Mouse (Mus musculus) neural tube, embryonic 15.5 days (tissue): Measurements from ENCODE around the gene Pitpna. TPM values are rescaled to one million over a fixed set of nuclear protein-coding genes. Genes with fewer than 3 reads are reported as not detected.

Experiments used
- ATAC-seq: fragments of 200-750 bp; cut with Nextera tagmentation; 2 replicates; pipeline ENCODE4 v1.8.0; 2017; ENCODE audit warnings: mild to moderate bottlenecking, moderate TSS enrichment, moderate library complexity; ENCODE audit not compliant: low FRiP score
- H3K27ac ChIP-seq: fragments of 300-500 bp; sonication (generic); replicated peaks from 2 replicates; pipeline ENCODE4 v1.5.1; 2015; ENCODE audit warnings: mild to moderate bottlenecking, inconsistent platforms
- H3K27me3 ChIP-seq: fragments of 300-500 bp; sonication (generic); replicated peaks from 2 replicates; pipeline ENCODE4 v1.6.1; 2015; ENCODE audit warnings: inconsistent platforms
- H3K36me3 ChIP-seq: fragments of 300-500 bp; sonication (generic); 2 replicates; pipeline ENCODE4 v1.6.1; 2015; ENCODE audit warnings: inconsistent platforms
- H3K4me1 ChIP-seq: fragments of 300-500 bp; sonication (generic); 2 replicates; pipeline ENCODE4 v1.6.1; 2015; ENCODE audit warnings: inconsistent platforms
- H3K4me2 ChIP-seq: fragments of 300-500 bp; sonication (generic); 2 replicates; pipeline ENCODE4 v1.6.1; 2015; ENCODE audit warnings: inconsistent platforms, mild to moderate bottlenecking, moderate library complexity
- H3K4me3 ChIP-seq: fragments of 300-500 bp; sonication (generic); replicated peaks from 2 replicates; pipeline ENCODE4 v1.5.1; 2015; ENCODE audit warnings: mild to moderate bottlenecking, inconsistent platforms
- H3K9ac ChIP-seq: fragments of 300-500 bp; sonication (generic); replicated peaks from 2 replicates; pipeline ENCODE4 v1.6.1; 2015; ENCODE audit warnings: mild to moderate bottlenecking, inconsistent platforms
- H3K9me3 ChIP-seq: fragments of 300-500 bp; sonication (generic); replicated peaks from 2 replicates; pipeline ENCODE4 v1.6.1; 2016; ENCODE audit warnings: inconsistent platforms
- WGBS: fragments of 180-500 bp; shearing (Covaris S2); methylation state at CpG from one replicate; pipeline ENCODE4 v1.1.7; 2015; ENCODE audit warnings: mixed read lengths; 5-methylcytosine and 5-hydroxymethylcytosine counted together
- polyA plus RNA-seq: library from polyadenylated mRNA; unstranded; fragments of >200 nt; fragmentation: Nextera tagmentation; extraction: Ambion mirVana; gene quantifications from 2 replicates; pipeline ENCODE4 v1.2.1, GENCODE M21; 2015

Pitpna gene
- 113 and 117 TPM in 2 replicates for polyA plus RNA-seq

GRCm38 (mm10) chr11:75587493-75588284 is at the start of gene Pitpna:
Gene Pitpna (plus strand): TSS chr11:75588097.
- peak within 1 kb of the TSS; percentile 85 for H3K4me2 ChIP-seq
- ATAC-seq = peak; percentile 95
- H3K9ac ChIP-seq = peak within 1 kb of the TSS; percentile 98
- H3K9me3 ChIP-seq = no peaks in the 10 kb centered on the region
- H3K27me3 ChIP-seq = no peaks in the 10 kb centered on the region
- H3K4me3 ChIP-seq = peak within 1 kb of the TSS; percentile 98
- H3K4me1 ChIP-seq = peaks cover 35% of the 10 kb centered on the region
- WGBS = 5% methylated on average over 49 of the region's 49 CpGs
- peaks cover 8% of the 10 kb centered on the region for H3K36me3 ChIP-seq
- H3K27ac ChIP-seq = peak within 1 kb of the TSS; percentile 91

DNA sequence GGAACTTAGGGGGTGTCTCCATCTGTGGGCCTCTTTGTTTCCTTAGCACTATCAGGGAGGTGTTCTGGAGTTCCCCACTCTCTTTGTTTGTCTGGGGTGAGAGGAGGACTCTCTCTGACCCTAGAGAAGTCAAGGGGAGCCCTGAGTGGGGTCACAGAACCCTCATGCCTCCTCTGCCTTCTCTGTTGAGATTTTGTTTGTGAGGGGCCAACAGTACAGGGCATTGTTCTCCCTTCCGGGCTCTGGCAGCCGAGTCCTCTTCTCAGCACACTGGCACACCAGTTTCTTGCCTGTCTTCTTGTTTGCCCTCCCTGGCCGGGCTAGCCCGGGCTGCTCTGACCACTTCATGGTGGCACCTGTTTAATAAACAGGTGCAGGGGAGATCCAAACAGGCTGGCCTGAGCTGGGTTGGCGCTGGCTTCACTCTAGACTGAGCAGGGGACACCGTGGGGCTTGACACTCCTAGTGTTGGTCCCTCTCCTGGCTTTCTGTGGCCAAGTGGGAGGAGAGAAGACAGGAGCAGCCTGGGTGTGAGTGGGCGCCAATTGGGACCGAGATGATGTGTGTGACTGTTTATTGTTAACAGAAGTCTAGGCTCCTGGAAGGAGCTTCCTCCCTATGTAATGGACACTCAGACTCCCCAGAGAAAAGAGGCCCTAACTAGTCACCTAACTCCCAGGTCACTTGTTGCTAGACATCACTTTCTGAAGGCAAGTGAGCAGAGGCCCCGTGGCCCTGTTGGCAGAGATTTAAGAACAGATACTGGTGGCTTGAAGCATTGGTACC is 49.5 kb upstream of the Pitpna start:
- H3K4me2 ChIP-seq = peak overlapping the region; percentile 20; the same call in 1 of the 2 replicates
- WGBS = 67% methylated on average over 9 of the region's 9 CpGs

GRCm38 (mm10) chr11:75538970-75539299 is 49.0 kb upstream of the Pitpna start:
- 87% methylated on average over 13 of the region's 13 CpGs for WGBS
- Histone ChIP-seq H3K27me3 (no peaks in the 10 kb centered on the region), H3K27ac (peak overlapping the region; percentile 60), H3K4me3 (no peak overlapping the region), H3K9ac (no peak overlapping the region), H3K4me2 (no peak overlapping the region), H3K4me1 (peaks cover 58% of the 10 kb centered on the region), H3K36me3 (peaks cover 3% of the 10 kb centered on the region; the same call in 1 of the 2 replicates), H3K9me3 (no peaks in the 10 kb centered on the region)
- no peak for ATAC-seq

More for the DNA sequence above, 49.5 kb upstream of the Pitpna start:
- ATAC-seq = 0 out of 2 replicates have a peak, but pooled peaks have one; percentile 6
- no peaks in the 10 kb centered on the region for H3K27me3 ChIP-seq
- H3K9me3 ChIP-seq = no peaks in the 10 kb centered on the region
- H3K9ac ChIP-seq = no peak overlapping the region
- peaks cover 64% of the 10 kb centered on the region for H3K4me1 ChIP-seq
- peak overlapping the region; percentile 60 for H3K27ac ChIP-seq
- peaks cover 3% of the 10 kb centered on the region; the same call in 1 of the 2 replicates for H3K36me3 ChIP-seq
- H3K4me3 ChIP-seq = no peak overlapping the region

- Histone ChIP-seq H3K9me3 (no peaks in the 10 kb centered on the region), H3K9ac (no peak overlapping the region), H3K4me3 (no peak overlapping the region), H3K36me3 (peaks cover 12% of the 10 kb centered on the region; the same call in 1 of the 2 replicates), H3K4me1 (peaks cover 45% of the 10 kb centered on the region), H3K27me3 (no peaks in the 10 kb centered on the region), H3K27ac (peak overlapping the region; percentile 68), H3K4me2 (no peak overlapping the region)
- 78% methylated on average over 8 of the region's 8 CpGs for WGBS
- no peak for ATAC-seq
Measured at GRCm38 (mm10) chr11:75540209-75540608, 47.7 kb upstream of the Pitpna start.

GRCm38 (mm10) chr11:75540710-75541581 is 47.0 kb upstream of the Pitpna start:
- ATAC-seq = no peak
- Histone ChIP-seq H3K9ac (no peak overlapping the region), H3K4me2 (no peak overlapping the region), H3K9me3 (no peaks in the 10 kb centered on the region), H3K4me1 (peaks cover 38% of the 10 kb centered on the region), H3K27me3 (no peaks in the 10 kb centered on the region), H3K4me3 (no peak overlapping the region), H3K27ac (peak overlapping the region; percentile 68), H3K36me3 (peaks cover 19% of the 10 kb centered on the region)
- 67% methylated on average over 19 of the region's 19 CpGs for WGBS

DNA sequence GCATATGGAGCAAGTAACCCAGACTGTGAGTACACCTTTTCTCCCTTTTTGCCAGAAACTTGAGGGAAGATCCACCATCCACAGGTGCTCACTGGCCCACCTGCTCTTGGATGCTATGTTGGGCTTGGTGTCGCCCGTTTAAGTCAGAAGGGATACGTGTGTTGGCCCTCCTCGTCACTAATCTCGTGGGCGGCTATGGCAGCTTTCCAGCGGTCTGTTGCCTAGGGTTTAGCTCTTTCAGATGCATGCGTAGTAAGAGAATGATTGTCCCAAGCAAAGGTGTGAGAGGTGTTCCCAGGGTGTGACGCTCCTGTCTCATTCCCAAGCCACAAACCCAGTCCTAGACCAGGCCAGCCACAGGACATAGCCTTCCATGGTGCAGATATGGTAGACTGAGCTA is 43.2 kb upstream of the Pitpna start:
- Histone ChIP-seq H3K4me2 (no peak overlapping the region), H3K27me3 (no peaks in the 10 kb centered on the region), H3K9ac (no peak overlapping the region), H3K9me3 (no peaks in the 10 kb centered on the region), H3K27ac (no peak overlapping the region), H3K4me1 (peaks cover 17% of the 10 kb centered on the region), H3K36me3 (peaks cover 38% of the 10 kb centered on the region), H3K4me3 (no peak overlapping the region)
- ATAC-seq = no peak
- WGBS = 87% methylated on average over 9 of the region's 9 CpGs

GRCm38 (mm10) chr11:75546057-75546456 is 41.8 kb upstream of the Pitpna start:
- H3K4me2 ChIP-seq = no peak overlapping the region
- 82% methylated on average over 4 of the region's 4 CpGs for WGBS
- H3K4me3 ChIP-seq = no peak overlapping the region
- peaks cover 40% of the 10 kb centered on the region for H3K36me3 ChIP-seq
- H3K9me3 ChIP-seq = no peaks in the 10 kb centered on the region
- no peak overlapping the region for H3K27ac ChIP-seq
- H3K27me3 ChIP-seq = no peaks in the 10 kb centered on the region
- H3K9ac ChIP-seq = no peak overlapping the region
- ATAC-seq = no peak
- peaks cover 17% of the 10 kb centered on the region for H3K4me1 ChIP-seq

- H3K27ac ChIP-seq = peak overlapping the region; percentile 34; the same call in 1 of the 2 replicates
- H3K4me1 ChIP-seq = peaks cover 35% of the 10 kb centered on the region
- no peak overlapping the region for H3K4me3 ChIP-seq
- no peaks in the 10 kb centered on the region for H3K9me3 ChIP-seq
- no peak overlapping the region for H3K9ac ChIP-seq
- peaks cover 33% of the 10 kb centered on the region for H3K36me3 ChIP-seq
- no peak for ATAC-seq
- no peaks in the 10 kb centered on the region for H3K27me3 ChIP-seq
- WGBS = 50% methylated on average over 5 of the region's 5 CpGs
- H3K4me2 ChIP-seq = no peak overlapping the region
Measured at GRCm38 (mm10) chr11:75549658-75550111, 38.2 kb upstream of the Pitpna start.

DNA sequence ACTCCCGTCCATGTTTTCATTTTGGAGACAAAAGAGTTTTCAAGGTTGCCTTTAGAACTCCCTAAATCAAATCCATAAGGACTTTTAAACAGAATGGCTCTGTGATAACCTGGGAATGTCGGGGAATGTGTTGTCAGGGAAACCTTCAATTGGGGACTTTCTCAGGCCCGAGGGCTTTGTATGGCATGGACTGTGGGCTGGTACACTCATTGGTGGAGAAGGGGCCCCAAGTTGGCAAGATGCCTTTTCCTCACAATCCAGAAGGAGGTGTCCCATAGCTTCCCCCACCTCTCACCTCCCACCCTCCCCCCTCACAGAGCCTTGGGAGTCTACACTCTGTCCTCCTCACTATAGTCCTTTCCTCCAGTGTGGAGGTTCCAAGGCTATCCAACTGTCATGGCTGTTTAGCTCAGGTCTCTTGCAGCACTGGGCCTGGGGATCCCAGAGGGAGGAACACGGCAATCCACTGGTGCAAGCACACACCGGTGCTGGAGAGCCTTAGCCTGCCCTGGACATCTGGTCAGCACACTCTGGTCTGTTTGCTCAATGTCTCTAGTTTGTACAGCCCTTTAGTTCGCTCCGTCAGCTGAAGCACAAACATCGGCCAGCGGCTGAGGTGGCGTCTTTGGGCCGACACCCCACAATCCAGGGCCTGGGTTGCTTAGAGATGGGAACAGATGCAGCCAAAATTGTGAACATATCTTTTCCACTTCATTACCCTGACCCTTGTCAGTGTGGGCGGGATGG is 37.5 kb upstream of the Pitpna start:
- Histone ChIP-seq H3K36me3 (peaks cover 28% of the 10 kb centered on the region), H3K27me3 (no peaks in the 10 kb centered on the region), H3K4me2 (no peak overlapping the region), H3K4me3 (no peak overlapping the region), H3K9ac (no peak overlapping the region), H3K4me1 (peaks cover 35% of the 10 kb centered on the region), H3K9me3 (no peaks in the 10 kb centered on the region), H3K27ac (peak overlapping the region; percentile 34; the same call in 1 of the 2 replicates)
- no peak for ATAC-seq
- WGBS = 43% methylated on average over 12 of the region's 12 CpGs

DNA sequence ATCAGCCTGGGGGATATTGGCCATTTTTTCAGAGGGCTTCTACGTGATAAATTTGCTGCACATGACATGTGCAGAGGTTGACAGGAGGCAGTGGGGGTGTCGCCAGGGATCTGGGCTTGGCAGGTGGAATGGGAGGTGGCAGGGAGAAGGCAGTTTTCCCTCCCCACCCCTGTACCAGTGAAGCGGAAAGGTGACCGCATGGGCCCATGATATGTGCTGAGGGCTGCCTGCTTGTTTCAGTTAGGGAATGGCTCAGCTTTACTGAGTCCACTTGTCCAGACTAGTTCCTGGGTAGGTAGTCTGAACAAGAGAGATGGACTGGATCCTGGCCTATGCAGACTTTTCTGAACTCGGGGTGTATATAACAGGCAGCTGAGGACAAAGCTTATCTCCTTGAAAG is 36.6 kb upstream of the Pitpna start:
- no peak overlapping the region for H3K4me3 ChIP-seq

More for the DNA sequence above, 36.6 kb upstream of the Pitpna start:
- Histone ChIP-seq H3K9ac (no peak overlapping the region), H3K4me2 (no peak overlapping the region), H3K4me1 (peaks cover 35% of the 10 kb centered on the region), H3K27ac (no peak overlapping the region), H3K9me3 (no peaks in the 10 kb centered on the region), H3K27me3 (no peaks in the 10 kb centered on the region), H3K36me3 (peaks cover 21% of the 10 kb centered on the region)
- 84% methylated on average over 5 of the region's 5 CpGs for WGBS
- no peak for ATAC-seq
